Mouse (Mus musculus) embryonic fibroblast, embryonic 13.5 days (primary cell): ENCODE data around the gene Ccdc85b.

ENCODE experiments used
- CTCF ChIP-seq: IDR thresholded peaks from 2 replicates; pipeline ENCODE4 v1.5.1; 2011; ENCODE audit warnings: mild to moderate bottlenecking, control low read depth, low read length, moderate library complexity, borderline replicate concordance; ENCODE audit not compliant: insufficient read depth
- POLR2A ChIP-seq: IDR thresholded peaks from 2 replicates; pipeline ENCODE4 v1.6.1; 2011; ENCODE audit warnings: low read depth, mild to moderate bottlenecking, control low read depth, low read length, moderate library complexity

GRCm38 (mm10) chr19:5459019-5459418, 1.3 kb upstream of the Ccdc85b start:
- TF ChIP-seq CTCF (no peak), POLR2A (no peak)
